Mouse (Mus musculus): ENCODE results near the gene Slc20a1.

The Slc20a1 gene

DNA sequence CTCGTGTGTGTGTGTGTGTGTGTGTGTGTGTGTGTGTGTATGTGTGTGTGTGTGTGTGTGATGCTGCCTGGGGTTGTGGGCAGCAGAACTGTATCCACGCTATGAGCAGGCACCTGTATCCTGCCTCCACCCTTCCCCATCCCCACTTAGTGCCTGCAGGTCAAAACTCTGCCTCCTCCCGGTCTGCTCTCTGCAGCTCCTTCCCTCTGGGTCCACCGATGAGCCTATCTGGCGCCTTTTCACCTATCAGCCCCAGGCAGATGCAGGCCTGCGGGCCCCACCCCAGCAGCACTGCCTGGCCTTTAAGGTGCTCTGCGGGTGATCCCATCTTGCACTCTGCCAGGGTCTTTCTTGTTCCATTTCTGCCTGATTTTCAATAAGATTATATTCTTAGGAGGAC is 29.1 kb downstream of the Slc20a1 start:
- peak in 1 of 2 experiments; percentile 21 for DNase-seq

DNA sequence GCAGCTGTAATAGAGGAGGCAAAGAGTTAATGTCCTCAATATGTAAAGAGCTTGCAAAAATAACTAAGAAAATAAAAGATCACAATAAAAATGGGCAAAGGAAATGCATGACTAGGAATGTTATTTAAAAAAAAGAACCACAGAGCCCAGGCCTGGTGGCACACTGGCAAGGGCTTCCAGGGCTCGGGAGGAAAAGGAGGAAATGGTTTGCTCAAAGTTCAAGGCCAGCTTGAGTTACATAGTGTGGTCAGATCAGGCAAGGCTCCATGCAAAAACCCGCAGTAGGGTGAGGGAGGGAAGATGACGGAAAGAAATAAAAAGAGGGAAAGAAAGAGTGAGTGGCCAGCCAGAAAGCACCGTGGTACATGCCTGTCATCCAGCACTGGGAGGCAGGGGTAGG is 30.0 kb downstream of the Slc20a1 start:
- DNase-seq, result peak in 1 of 2 experiments; percentile 13

DNA sequence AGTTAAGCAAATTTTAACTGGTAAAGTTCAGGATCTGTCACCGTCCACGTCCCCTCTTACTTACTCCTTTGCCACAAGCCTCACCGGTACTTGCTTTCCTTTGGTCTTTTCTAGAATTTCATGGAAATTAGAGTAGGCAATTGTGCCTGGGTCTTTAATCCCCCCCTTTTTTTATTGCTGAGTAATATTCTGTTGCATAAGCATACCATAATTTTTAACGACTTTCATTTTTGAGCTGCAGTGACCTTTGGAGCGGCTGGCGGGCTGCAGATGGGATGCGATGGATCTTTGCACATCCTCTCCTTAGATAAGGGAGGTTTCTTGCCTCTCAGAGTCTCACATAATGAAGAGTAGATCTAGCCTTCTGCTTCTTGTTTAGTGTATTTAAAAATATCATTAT is 30.8 kb downstream of the Slc20a1 start:
- DNase-seq, result peak in 1 of 2 experiments; percentile 18

DNA sequence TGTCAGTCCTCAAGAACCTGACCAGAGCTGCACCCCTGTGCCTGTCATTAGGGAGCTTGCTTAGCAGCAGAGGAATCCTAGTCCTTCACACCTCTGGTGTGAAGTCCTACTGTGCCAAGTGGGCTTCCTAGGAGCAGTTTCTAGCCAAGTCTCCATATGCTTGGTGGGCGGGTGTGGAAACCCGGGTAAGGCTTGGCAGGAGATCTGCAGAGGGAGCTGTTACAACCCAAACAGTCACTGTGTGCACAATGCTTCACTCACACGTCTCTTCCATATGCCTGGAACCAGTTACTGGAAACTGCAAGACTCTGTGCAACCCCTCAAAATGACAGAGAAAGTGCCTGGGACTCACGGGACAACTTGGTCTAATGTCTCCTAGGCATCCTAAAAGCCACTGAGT is 33.5 kb downstream of the Slc20a1 start:
- peak in 1 of 2 experiments; percentile 27 for DNase-seq

DNA sequence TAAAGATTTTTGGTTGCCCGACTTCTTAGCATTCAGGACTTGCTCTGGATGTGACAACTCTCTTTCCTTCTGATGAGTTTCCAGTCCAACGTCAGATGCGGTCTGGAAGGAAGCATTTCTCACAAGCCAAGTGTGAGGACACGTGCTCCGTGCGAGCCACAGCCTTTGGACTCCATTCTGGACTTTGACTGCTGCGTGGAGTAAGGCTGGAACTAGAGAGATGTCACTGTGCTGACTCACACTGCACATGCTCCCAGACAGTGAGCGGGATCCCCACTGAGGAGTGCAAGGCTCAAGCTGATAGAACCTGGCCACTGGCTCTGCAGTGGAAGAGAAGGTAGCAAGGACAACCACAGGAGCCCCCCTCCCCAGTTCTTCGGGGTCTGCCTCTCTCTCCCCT is 33.9 kb downstream of the Slc20a1 start:
- peak; percentile 86 to 94 for DNase-seq

DNA sequence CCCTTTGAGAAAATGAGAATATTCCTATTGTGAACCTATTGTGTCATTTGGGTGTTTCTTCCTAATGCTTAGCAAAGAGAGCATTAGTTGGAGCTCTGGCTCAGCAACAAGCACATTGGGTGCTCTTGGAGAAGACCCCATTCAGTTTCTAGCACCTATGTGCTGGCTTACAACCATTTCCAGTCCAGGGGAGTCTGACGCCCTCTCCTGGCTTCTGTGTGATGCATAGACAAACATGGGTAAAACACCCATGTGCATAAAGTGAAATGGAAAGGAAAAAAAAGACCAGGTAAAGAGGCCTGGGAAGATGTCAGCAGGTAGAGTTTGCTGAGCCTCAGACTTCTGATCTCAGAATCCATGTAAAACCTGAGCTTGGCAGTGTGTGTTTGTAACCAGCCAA is 34.7 kb downstream of the Slc20a1 start:
- DNase-seq, result no peak

DNA sequence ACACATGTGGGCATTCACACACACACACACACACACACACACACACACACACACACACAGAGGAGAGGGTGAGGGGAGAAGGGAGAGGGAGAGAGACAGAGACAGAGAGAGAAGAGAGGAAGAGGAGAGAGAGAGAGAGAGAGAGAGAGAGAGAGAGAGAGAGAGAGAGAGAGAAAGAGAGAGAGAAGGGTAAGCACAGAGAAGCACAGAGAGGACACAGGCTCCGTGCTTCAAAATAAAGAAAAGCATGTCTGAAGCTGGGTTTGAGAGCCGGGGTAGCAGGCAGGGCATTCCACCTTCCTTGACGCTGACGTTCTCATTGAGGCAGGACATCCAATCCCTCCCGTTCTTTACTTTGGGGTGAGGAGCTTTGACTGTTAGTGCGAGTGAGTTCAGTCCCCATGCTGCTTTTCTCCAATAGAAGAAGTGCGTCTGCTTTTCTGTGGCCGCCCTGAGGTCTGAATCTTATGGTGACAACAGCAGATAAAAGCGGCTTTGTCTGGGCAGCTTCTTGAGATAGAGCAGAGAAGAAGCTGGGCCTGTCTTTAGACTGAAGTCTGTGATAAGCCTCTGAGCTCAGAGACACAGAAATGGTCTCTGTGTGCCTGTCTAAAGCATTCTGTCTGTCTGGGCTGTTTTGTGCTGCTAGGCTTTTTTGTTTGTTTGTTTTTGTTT is 35.4 kb downstream of the Slc20a1 start:
- peak in 1 of 2 experiments; percentile 14 for DNase-seq

DNA sequence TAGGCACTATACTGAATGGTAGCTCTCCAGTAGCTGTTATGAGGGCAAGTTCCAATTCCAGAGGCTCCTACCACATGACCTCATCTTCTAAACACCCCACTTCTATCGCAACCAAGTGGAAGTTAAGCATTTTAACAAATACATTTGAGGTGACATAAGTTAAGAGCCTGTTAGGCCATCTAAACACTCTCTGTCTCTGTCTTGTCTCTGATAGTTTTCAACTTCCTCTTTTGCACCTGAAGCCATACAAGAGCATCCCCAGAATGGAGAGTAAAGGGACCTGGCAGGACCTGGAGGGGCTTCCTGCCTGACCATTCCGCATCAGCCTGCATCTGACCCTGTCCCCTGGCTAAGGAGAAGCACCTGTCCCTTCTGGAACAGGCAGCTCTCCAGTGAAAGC is 36.2 kb downstream of the Slc20a1 start:
- no peak for DNase-seq

DNA sequence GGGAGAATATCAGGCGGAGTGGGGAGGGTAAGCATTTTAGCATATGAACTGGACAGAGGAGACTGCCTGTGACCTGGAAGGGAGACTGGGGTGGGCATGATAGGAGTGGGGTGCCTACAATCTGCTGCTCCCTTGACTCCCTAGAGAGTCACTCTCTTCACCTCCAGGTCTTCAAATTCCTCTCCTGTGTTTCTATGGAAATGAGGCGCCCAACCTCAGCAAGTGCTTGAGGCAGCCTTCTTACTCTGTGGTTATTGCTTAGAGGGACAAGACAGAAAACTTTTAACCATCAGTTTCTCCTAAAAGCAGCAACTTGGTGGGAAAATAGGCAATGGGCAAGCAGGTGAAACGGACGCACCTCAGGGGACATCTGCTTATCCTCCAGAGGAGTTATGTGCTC is 38.0 kb downstream of the Slc20a1 start:
- peak in 1 of 2 experiments; percentile 11 for DNase-seq

DNA sequence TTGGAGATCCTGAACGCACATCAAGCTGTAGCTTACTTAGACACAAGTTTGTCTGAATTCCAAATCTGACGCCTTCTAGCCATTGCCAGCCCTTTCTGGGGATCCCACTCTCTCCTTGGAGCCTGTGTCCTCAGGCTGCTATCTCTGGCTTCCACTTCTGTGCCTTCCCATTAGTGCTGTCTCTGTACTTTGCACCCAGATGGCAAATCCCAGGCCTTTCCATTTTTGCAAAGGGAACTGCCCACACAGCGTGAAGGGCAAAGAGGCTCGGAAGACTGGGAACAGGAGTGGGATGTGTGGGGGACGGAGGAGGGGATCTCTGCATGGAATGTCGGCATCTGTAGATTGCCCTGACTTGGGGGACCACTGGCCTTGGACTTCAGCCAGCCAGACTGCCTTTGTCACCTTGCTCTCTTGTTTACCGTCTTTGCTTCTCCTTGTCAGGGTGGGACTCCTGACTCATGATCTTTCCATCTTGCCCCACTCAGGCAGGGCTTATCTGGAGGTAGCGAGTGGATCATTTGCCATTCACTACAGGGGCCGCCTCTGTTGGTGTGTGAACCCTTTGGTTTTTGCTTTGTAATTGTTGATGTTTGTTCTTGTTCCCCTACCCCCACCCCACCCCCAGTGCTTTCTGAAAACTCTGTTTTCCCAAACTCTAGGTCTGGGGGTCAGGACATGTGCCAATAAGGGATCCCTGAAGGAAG is 42.3 kb downstream of the Slc20a1 start:
- DNase-seq, result peak in 1 of 2 experiments; percentile 53

DNA sequence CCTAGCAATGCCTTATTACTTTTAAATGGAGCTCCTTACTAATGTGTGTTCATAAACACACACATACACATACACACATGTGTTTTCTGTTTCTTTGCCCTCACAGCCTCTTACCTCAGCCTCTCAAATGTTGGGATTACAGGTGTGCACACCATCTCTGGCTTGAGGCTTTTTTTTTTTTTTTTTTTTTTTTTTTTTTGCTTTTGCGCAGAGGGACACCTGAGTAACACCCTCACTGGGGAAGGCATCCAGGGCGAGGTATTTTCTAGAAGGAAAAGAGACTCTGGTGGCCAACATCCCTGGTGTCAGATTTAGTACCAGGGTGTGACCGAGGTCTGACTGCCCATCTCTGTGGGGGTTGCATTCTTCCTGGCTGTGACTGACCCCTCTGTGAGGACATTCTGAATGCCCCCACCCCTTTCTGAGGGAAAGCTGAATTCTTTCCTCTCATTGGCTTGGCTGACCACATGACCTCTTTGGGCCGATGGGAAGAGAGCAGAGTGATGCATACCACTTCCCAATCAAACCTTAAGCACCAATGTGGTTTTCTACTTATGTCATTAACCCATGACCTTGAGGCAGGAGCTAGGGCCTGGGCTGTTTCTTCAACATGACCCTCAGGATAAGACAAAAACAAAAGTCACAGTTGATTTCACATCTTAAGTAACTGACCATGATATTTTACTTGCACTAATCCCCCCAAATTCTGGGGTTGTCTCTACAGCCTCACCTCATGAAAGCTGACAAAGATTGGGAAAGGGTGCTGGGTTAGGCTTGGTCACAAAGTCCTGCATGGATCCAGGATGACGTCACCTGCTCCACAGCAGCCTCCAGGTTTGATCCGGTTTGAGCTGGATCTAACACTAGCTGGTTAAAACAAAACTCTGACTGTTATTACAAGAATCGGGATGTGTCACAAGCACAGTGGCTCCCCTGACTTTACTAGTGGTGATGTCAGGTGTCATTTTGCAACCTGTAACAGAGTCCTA is 43.6 kb downstream of the Slc20a1 start:
- peak; percentile 76 to 81 for DNase-seq

DNA sequence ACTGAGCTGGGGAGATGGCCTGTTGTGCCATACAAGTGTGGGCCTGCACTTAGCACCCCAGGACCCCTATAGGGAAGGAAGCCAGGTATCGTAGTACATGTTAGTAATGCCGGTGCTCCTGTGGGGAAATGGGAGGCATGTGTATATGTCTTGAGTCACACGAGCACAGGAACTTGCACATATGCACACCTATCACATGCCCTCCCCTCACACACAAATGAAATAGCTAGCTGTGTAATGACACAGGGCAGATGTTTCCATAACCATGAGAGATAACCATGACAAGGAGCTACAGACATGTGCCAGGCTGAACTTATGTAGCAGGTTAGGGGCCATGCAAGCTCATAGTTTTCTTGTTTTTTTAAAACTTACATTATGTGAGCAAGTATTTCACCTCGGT is 44.4 kb downstream of the Slc20a1 start:
- no peak for DNase-seq

DNA sequence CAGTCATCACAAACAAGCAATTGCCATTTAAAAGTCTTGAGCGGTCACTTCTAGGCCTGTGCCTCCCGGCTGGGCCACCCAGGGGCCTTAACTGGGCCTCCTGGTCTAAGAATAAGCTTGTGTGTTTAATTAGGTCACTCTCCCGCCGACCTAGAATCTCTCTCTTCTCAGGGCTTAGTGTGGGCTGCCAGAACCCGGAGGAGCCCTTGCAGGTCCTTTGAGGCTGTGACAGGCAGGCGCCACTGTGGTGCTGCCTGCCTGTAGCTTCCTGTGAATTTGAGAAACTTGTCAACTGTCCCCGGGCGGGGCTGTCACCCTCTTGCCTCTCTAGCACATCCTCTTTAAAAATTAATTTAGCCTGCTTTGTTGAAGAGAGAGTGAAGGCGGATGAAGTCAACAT is 45.2 kb downstream of the Slc20a1 start:
- peak in 1 of 2 experiments; percentile 62 for DNase-seq

DNA sequence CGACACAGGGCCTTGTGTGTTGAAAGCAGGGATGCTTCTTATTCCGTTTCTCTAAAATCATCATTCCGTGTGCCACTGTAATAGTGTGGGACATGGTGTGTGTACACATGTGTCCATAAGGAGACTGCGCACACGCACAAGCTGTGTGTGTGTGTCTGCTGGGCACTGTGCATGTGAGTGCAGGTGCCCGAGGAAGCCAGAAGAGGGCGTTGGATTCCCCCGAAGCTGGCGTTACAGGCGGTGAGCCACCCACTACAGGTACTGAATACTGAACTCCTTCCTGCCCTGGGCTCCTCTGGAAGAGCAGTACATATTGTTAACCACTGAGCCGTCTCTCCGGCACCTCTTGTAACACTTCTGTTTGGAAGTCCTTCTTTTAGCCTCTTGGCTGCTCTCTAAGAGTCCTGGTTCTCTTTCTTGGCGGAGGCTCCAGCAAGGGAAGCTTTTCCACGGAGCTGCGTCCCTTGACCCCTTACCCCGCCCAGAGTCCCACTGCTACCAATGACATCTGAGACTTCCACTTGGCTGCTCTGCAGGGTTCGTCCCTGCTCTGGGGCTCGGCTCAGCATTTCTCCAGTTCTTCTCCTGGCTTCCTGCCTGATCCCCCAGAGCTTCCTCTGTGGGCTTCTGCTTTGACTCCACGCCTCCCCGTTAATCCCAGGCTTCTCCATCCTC is 46.0 kb downstream of the Slc20a1 start:
- peak; percentile 25 to 69 for DNase-seq

DNA sequence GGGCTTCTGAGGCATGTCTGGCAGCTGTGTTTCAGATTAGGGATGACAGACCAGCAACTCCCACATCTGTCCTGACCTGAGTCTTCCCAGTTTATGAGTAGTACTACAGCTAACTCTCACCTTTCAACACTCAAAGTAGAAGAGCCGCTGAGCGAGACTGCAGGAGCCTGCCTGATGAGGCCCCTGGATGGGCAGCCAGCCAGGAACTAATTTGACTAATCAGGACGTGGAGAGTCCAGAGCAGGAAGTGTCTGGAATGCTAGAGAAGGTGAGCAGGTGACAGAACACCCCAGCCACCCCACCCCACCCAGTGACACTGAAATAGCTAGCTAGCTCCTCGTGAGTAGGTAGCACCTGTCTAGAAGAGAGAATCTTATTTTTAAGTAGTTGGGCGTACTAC is 47.1 kb downstream of the Slc20a1 start:
- DNase-seq, result peak; percentile 71 to 82

DNA sequence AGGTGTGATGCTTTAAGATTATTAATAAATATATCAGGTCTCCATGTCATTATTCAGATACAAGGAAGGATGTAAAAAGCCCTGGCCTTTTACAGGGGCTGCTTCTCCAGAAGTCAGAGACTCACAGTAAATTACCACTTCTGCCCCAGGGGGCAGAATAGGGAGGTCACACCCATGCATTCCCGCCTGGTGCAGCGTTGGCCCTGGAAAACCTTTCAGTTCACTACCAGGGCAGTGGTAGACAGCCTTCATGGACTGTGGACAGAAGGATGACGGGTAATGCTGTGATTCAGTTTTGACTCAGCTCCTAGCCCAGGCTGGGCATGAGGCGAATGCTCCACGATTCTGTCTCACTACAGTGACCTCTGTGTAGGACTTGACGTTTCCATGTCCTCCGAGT is 47.9 kb downstream of the Slc20a1 start:
- DNase-seq, result peak in 1 of 2 experiments; percentile 27

DNA sequence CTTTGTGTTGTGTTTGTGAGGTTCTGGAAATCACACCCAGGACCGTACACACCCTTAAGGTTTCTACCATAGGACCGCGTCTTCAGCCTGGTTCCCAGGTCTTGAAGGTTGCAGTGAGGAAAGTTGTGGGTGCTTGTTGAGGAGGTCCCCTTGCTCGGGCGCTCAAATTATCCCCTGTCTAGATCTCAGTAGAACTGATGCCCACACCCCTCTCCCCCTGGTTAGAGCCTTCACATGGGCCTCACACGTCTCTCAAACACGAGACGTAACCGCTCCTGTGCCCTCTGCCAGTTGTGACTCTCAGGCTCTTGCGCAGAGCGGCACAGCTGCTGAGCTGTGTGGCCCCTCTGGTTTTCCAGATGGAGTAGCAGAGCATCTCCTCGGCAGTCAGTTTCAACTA is 48.4 kb downstream of the Slc20a1 start:
- no peak for DNase-seq

DNA sequence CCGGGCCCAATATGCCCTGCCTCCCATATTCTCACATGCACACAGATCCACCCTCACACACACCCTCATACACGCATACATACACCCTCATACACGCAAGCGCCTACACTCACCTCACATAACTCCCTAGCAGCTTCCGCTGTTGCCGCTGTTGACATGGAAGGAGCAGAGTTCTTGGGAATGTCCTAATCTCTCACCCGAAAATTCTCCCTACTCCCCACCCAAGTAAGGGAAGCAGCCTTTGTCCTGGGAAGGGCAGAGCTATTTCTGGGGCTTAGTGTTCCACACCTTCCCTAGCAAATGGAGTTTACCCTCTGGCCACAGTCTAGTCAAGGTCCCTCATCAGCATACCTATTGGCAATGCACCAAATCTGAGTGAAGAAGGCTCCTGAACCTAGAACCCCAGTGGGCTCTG is 49.1 kb downstream of the Slc20a1 start:
- DNase-seq, result peak; percentile 72 to 91

DNA sequence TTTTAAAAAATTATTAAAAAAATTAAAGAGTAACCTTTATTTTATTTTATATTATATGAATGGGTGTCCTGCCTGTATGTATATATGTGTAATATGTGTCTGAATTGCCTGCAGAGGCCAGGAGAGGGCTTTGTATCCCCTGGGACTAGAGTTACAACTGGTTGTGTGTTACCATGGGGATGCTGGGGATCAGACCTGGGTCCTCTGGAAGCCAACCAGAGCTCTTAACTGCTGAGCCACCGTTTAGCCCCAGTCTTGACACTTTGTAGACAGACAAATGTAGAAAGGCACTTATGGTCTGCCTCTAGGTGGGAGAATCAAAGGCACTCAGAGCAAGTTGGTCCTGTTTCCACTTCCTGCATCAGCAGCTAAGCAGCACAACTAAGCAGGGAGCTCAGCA is 50.8 kb downstream of the Slc20a1 start:
- DNase-seq, result no peak

DNA sequence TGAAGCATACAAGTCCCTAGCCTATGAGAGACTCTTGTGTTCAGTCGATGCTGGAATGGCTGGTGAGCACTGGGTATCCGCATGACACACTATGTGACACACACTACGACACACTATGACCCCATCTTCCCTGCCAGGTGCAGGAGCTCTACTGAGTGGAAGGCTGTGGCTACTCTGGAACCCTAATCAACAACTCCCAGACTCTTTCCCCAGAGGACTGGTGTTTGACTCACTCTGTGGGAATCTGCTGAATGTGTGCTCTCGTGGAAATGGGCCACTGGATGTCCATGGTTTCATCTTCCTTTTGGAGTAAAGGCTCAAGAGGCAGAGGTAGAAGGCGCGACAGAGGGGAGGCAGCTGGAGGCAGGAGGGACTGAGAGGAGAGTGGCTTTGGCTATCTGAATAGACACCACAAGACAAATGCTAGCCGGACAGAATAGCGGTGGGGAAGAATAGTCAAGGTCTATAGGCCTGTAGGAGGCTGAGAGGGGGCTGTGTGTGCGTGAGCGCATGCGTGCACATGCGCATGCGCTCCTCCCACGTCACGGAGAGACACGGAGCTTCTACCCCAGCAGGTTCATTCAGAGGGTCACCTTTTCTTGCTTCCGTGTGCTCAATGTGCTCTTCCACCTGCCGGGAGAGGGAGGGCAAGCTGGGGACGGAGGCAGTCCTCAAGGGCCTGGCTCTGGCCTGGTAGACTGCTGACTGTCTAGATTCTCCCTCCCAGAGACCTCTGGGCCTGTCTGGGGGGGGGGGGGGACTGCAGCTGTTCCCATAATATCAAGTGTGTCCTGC is 54.5 kb downstream of the Slc20a1 start:
- peak in 1 of 2 experiments; percentile 48 for DNase-seq

DNA sequence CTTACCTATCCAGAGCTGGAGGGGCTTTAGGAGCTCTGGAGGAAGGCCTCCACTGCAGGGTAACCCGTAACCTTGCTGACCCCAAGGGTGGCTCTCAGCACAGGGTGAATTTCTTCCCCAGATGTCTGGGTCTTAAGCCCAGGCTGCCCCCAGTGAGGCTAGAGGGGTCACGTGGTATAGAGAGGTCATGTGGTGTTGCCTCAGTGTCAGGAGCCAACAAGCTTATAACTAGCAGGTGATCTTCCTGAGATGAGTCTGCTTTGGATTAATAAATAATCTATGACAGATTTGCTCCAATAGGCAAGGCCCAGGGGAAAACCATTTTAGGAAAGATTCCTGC is 55.0 kb downstream of the Slc20a1 start:
- DNase-seq, result peak; percentile 33 to 56

DNA sequence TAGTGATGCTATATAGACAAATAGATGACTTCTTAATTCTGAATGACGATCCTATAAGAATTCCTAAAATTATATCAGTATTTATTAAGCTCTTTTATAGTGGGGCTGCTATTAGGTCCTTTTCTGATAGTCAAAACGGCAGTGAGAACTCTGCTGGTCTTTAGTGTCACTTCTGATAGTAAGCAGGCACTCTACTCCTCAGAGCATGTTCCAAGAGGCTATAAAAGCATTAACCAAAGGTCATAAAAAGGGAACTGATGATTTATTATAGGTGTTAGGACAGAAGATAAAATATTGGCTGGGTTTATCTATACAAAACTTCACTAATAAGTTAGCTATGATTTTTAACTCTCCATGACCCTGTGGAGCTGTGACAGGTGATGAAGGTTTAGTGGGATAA is 55.5 kb downstream of the Slc20a1 start:
- DNase-seq, result no peak
